Mouse (Mus musculus) layer of hippocampus, adult 2 months (tissue): ENCODE data around the gene Abhd17c. TPM values are rescaled to one million over a fixed set of nuclear protein-coding genes. Genes with fewer than 3 reads are reported as not detected.

Experiments
- DNase-seq, 2 experiments: peaks; one replicate each; pipeline ENCODE4 v3.0.0; 2022; ENCODE audit warnings: low spot score in 2 of 2
- H3K27ac ChIP-seq: fragments of 200-600 bp; 2 replicates; pipeline ENCODE4 v1.8.1; 2022
- H3K4me3 ChIP-seq: fragments of 200-600 bp; 2 replicates; pipeline ENCODE4 v1.8.1; 2022; ENCODE audit warnings: mild to moderate bottlenecking
- CTCF ChIP-seq: fragments of 200-600 bp; conservative IDR thresholded peaks from 2 replicates; pipeline ENCODE4 v1.8.1; 2022; ENCODE audit warnings: antibody characterized with exemption, mild to moderate bottlenecking, moderate library complexity
- total RNA-seq, 2 experiments: library from RNA; stranded (reverse); gene quantifications; 2 replicates each; pipeline ENCODE4 v1.2.3; 2021

The Abhd17c gene
- total RNA-seq, 2 experiments from 2014 or later: 54.1 to 57.3 TPM

DNA sequence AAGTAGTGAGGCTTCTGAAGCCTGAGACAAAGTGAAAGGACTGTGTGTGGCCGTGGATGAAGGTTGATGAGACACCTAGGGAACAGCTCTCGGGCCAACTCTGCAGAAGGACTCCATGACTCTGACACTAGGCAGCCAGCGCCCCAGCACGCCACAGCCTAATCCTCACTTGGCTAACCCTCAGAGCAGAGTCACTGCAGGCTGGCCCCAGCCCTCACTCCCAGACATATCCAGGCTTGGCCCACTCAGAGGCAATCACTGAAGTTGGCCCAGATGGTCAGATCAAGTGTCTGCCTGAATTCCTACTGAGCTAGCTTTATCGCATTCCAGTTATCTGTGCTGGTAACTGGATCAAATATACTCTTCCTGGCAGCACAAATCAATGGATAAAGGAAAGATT lies 82.8 kb downstream of the Abhd17c start:
- TF ChIP-seq CTCF: no peak
- DNase-seq: no peak
- Histone ChIP-seq H3K27ac (no peak overlapping the region), H3K4me3 (no peak overlapping the region)

DNA sequence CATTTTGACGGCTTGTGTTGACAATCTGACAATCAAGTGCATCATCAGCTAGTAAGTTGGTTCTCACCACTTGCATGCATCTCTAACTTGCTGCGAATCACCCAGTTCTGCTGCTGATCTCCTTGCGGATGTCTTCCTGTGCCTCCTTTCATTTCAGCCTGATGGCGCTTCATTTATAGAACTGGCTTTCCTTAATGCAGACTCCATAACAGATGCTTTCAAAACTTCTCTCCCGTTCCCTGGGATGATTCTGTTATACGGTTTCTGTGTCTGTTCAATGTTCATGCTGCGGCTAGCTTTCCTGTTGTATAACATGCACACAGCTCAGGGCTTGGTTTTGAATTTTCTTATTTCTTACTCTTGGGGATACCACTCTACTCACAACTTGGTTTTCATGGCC lies 91.9 kb downstream of the Abhd17c start:
- DNase-seq: peak in 1 of 2 experiments; percentile 22
- Histone ChIP-seq H3K4me3 (no peak overlapping the region), H3K27ac (0 out of 2 replicates have a peak overlapping the region, but pooled peaks have one; percentile 10)
- no peak for TF ChIP-seq CTCF

Other genes with a start within 250 kb of the Abhd17c start
- 10 to 100 TPM; 21.1 to 26.1 TPM for gene Cemip, start 65.4 kb downstream of the Abhd17c start, total RNA-seq